26 mouse cellular contexts compared by ENCODE assay signal in the genomic region with DNA sequence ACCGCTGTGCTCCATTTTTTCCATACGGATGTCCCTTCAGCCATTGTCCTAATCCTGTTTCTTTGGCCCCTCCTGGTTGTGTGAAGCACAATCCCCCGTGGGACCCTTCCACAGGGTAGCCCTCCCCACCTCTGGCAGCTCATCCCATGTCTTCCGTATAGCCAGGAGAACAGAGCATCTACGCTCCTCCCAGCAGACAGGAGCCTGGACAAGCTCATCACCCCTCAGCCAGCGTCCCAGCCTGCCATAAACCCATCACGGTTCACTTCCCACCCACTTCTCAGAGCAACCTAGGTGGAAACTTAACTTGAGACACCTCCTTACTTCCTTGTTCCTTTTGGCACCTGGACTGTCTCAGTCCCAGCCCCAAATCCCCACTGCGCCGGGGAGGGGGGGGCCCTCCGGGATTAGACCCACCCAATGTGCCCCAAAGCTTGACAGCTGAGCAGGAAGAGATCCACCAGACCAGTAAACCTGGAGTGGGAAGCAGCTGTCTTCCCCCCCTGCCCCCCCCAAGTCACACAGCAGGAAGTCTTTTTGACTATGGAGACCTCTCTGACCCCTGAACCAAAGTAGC. TPM values are rescaled to one million over a fixed set of nuclear protein-coding genes. Genes with fewer than 3 reads are reported as not detected.
A peak's percentile ranks its signal among the peaks of the same experiment; 100 is the strongest.
DNase-seq lines count a peak whose midpoint lies in the region; ATAC-seq lines count a peak whose summit lies in the region.
"Had no signal": no experiment of that assay in that cellular context is flagged by ENCODE, and none has a peak within 500 bp of the region (broad histone marks: within the 10 kb centered on the region; RNA-seq: fewer than 3 reads in every experiment).

No protein-coding gene starts in this region.

- no peak overlapping the region for H3K9ac ChIP-seq in kidney, embryonic 16.5 days (replicated peaks; ENCODE audit: low read length)
- no peak overlapping the region for H3K9ac ChIP-seq in embryonic facial prominence, embryonic 15.5 days
- H3K9ac ChIP-seq in stomach, embryonic 15.5 days: no peak overlapping the region
- H3K9ac ChIP-seq: hindbrain, embryonic 15.5 days; limb, embryonic 15.5 days; liver, postnatal 0 days had no signal

- H3K27ac ChIP-seq in kidney, embryonic 16.5 days (ENCODE audit: low read length): peak overlapping the region; percentile 11; the same call in 1 of the 2 replicates
- H3K27ac ChIP-seq in embryonic facial prominence, embryonic 15.5 days (replicated peaks): 0 out of 2 replicates have a peak overlapping the region, but pooled peaks have one; percentile 11
- peak overlapping the region; percentile 61; the same call in 1 of the 2 replicates for H3K27ac ChIP-seq in stomach, embryonic 15.5 days
- H3K27ac ChIP-seq: heart, adult 2 months; hindbrain, embryonic 15.5 days; layer of hippocampus, adult 2 months; limb, embryonic 15.5 days had no signal

- H3K27me3 ChIP-seq in kidney, embryonic 16.5 days (ENCODE audit: insufficient read depth, low read length): no peaks in the 10 kb centered on the region
- H3K27me3 ChIP-seq in embryonic facial prominence, embryonic 15.5 days: no peaks in the 10 kb centered on the region
- H3K27me3 ChIP-seq in stomach, embryonic 15.5 days (replicated peaks): no peaks in the 10 kb centered on the region
- H3K27me3 ChIP-seq: hindbrain, embryonic 15.5 days had no signal

- peak; percentile 64 for ATAC-seq in kidney, embryonic 16.5 days (ENCODE audit: low FRiP score, low TSS enrichment)
- 0 out of 2 replicates have a peak, but pooled peaks have one; percentile 13 for ATAC-seq in embryonic facial prominence, embryonic 15.5 days (ENCODE audit: insufficient number of reproducible peaks, low FRiP score, low TSS enrichment, low read depth)
- ATAC-seq in stomach, embryonic 15.5 days (ENCODE audit: insufficient read depth, low FRiP score, low read depth): no peak; the same call in 1 of the 2 replicates
- ATAC-seq: forebrain, embryonic 14.5 days; liver, postnatal 0 days had no signal

- peak; percentile 92 for DNase-seq in heart, adult 11 months
- DNase-seq in heart, postnatal 14 days: no peak
- DNase-seq in kidney, postnatal 4 days: no peak
- no peak for DNase-seq in gastrocnemius, postnatal 25 days
- no peak for DNase-seq in lung, postnatal 14 days
- DNase-seq: adrenal gland, postnatal 25 days; cerebellum, adult 11 months; cerebellum, postnatal 36 days; gastrocnemius, postnatal 10 days; heart, adult 2 months; heart, postnatal 10 days; liver, postnatal 0 days; lung, postnatal 10 days; right cerebral cortex, postnatal 14 days; thymus, postnatal 36 days had no signal

- H3K9me3 ChIP-seq in kidney, embryonic 16.5 days (ENCODE audit: low read length): no peaks in the 10 kb centered on the region
- H3K9me3 ChIP-seq in embryonic facial prominence, embryonic 15.5 days (replicated peaks): no peaks in the 10 kb centered on the region
- H3K9me3 ChIP-seq in stomach, embryonic 15.5 days: no peaks in the 10 kb centered on the region
- H3K9me3 ChIP-seq: hindbrain, embryonic 15.5 days; limb, embryonic 15.5 days had no signal

- H3K4me3 ChIP-seq in kidney, embryonic 16.5 days (ENCODE audit: low read length): no peak overlapping the region
- H3K4me3 ChIP-seq in embryonic facial prominence, embryonic 15.5 days (replicated peaks): no peak overlapping the region
- no peak overlapping the region for H3K4me3 ChIP-seq in stomach, embryonic 15.5 days (replicated peaks)
- H3K4me3 ChIP-seq: heart, adult 2 months; hindbrain, embryonic 15.5 days; layer of hippocampus, adult 2 months; limb, embryonic 15.5 days had no signal

- intact Hi-C loops in heart, postnatal 14 days (cut with DNase I): loop anchor here (10.0 kb wide), 1 partner anchor 176 kb away; no protein-coding TSS in a partner anchor

- no peak overlapping the region for H3K4me2 ChIP-seq in kidney, embryonic 16.5 days (replicated peaks; ENCODE audit: low read depth, low read length)
- H3K4me2 ChIP-seq in embryonic facial prominence, embryonic 15.5 days (replicated peaks): no peak overlapping the region
- H3K4me2 ChIP-seq in stomach, embryonic 15.5 days: peak overlapping the region; percentile 5; the same call in 1 of the 2 replicates
- H3K4me2 ChIP-seq: hindbrain, embryonic 15.5 days; limb, embryonic 15.5 days had no signal

- 45% methylated on average over 10 of the region's 10 CpGs for WGBS in kidney, embryonic 16.5 days
- WGBS in embryonic facial prominence, embryonic 15.5 days: 80% methylated on average over 10 of the region's 10 CpGs
- WGBS in stomach, embryonic 15.5 days: 48% methylated on average over 10 of the region's 10 CpGs

- no peaks in the 10 kb centered on the region for H3K36me3 ChIP-seq in kidney, embryonic 16.5 days (ENCODE audit: insufficient read depth, low read length)
- no peaks in the 10 kb centered on the region for H3K36me3 ChIP-seq in embryonic facial prominence, embryonic 15.5 days
- H3K36me3 ChIP-seq in stomach, embryonic 15.5 days: no peaks in the 10 kb centered on the region
- H3K36me3 ChIP-seq: hindbrain, embryonic 15.5 days; limb, embryonic 15.5 days had no signal

- peaks cover 14% of the 10 kb centered on the region for H3K4me1 ChIP-seq in kidney, embryonic 16.5 days (ENCODE audit: insufficient read depth, low read length)
- H3K4me1 ChIP-seq in embryonic facial prominence, embryonic 15.5 days: peaks cover 11% of the 10 kb centered on the region
- peaks cover 18% of the 10 kb centered on the region; the same call in 1 of the 2 replicates for H3K4me1 ChIP-seq in stomach, embryonic 15.5 days
- H3K4me1 ChIP-seq: hindbrain, embryonic 15.5 days had no signal

RNA-seq across cellular contexts. Expression of a gene that starts 27.1 kb away (rescaled TPM):
- total RNA-seq in heart, postnatal 14 days (2021): under 1 TPM; 0.07 to 0.65 TPM
- 0.27 and 0.44 TPM in 2 replicates for polyA plus RNA-seq in kidney, embryonic 16.5 days (2015; fragmentation: Nextera tagmentation; extraction: Ambion mirVana)
- polyA plus RNA-seq in embryonic facial prominence, embryonic 15.5 days (2015; fragmentation: Nextera tagmentation; extraction: Ambion mirVana): 1.2 and 2.3 TPM in 2 replicates
- polyA plus RNA-seq in stomach, embryonic 15.5 days (2015; fragmentation: Nextera tagmentation; extraction: Ambion mirVana): 6.4 and 7.3 TPM in 2 replicates
- under 1 TPM; 0.08 to 0.43 TPM for total RNA-seq in gastrocnemius, postnatal 25 days (2021)
- total RNA-seq: adrenal gland, postnatal 25 days; layer of hippocampus, adult 2 months; left cerebral cortex, postnatal 36 days; megakaryocyte, adult 5-6 weeks; MEL; midbrain, postnatal 0 days had no signal
- polyA plus RNA-seq: forebrain, embryonic 14.5 days; hindbrain, embryonic 15.5 days; limb, embryonic 15.5 days; midbrain, postnatal 0 days had no signal

Comparison
In these comparisons a context has a peak if more than half of its experiments do, and no peak if none do; other contexts are left out.
1. H3K27ac ChIP-seq: peak in every context shown above with its lines; median percentile 61 in stomach, embryonic 15.5 days; 11 in kidney, embryonic 16.5 days; 11 in embryonic facial prominence, embryonic 15.5 days.